Mouse (Mus musculus) ES-Bruce4 (cell line): Measurements from ENCODE around the gene Gm16253. TPM values are rescaled to one million over a fixed set of nuclear protein-coding genes. Genes with fewer than 3 reads are reported as not detected.

Experiments
- H3K27ac ChIP-seq: 2 replicates; pipeline ENCODE4 v1.5.1; 2012; ENCODE audit warnings: low read length, inconsistent platforms; ENCODE audit not compliant: insufficient read depth
- H3K27me3 ChIP-seq: 2 replicates; pipeline ENCODE4 v1.6.1; 2012; ENCODE audit warnings: mild to moderate bottlenecking, low read length, inconsistent platforms; ENCODE audit not compliant: control insufficient read depth, poor library complexity, insufficient read depth, severe bottlenecking
- H3K36me3 ChIP-seq: 2 replicates; pipeline ENCODE4 v1.6.1; 2012; ENCODE audit warnings: inconsistent platforms, mild to moderate bottlenecking, low read length, moderate library complexity; ENCODE audit not compliant: control insufficient read depth, poor library complexity, insufficient read depth, severe bottlenecking
- H3K4me1 ChIP-seq: one replicate; pipeline ENCODE4 v1.8.1; 2011; ENCODE audit warnings: low read length; ENCODE audit not compliant: control insufficient read depth, insufficient read depth
- H3K4me3 ChIP-seq: 2 replicates; pipeline ENCODE4 v1.5.1; 2011; ENCODE audit warnings: low read depth, mild to moderate bottlenecking, low read length
- H3K9ac ChIP-seq: 2 replicates; pipeline ENCODE4 v1.6.1; 2012; ENCODE audit warnings: low read depth, mild to moderate bottlenecking, inconsistent platforms; ENCODE audit not compliant: poor library complexity, severe bottlenecking
- H3K9me3 ChIP-seq: replicated peaks from 2 replicates; pipeline ENCODE4 v1.6.1; 2012; ENCODE audit warnings: mild to moderate bottlenecking, low read length, inconsistent platforms; ENCODE audit not compliant: control insufficient read depth, poor library complexity, insufficient read depth, severe bottlenecking
- CTCF ChIP-seq: IDR thresholded peaks from one replicate; pipeline ENCODE4 v1.8.1; 2011; ENCODE audit warnings: low read depth, low read length
- EP300 ChIP-seq: IDR thresholded peaks from 2 replicates; pipeline ENCODE4 v1.6.1; 2011; ENCODE audit warnings: low read depth, low read length; ENCODE audit not compliant: insufficient read depth
- POLR2A ChIP-seq: IDR thresholded peaks from one replicate; pipeline ENCODE4 v1.8.1; 2011; ENCODE audit warnings: low read length; ENCODE audit not compliant: insufficient read depth
- polyA plus RNA-seq: library from polyadenylated mRNA; stranded (reverse); fragments of >200 nt; gene quantifications from 2 replicates; pipeline ENCODE4 v1.2.4, GENCODE M21; 2011; ENCODE audit warnings: low read depth; ENCODE audit not compliant: missing spikeins, insufficient read depth, insufficient read length

Gm16253 gene
- polyA plus RNA-seq, result 1.1 and 1.7 TPM in 2 replicates

GRCm38 (mm10) chr3:96576690-96577541, at the start of gene Gm16253:
Gene Gm16253 (plus strand): TSS chr3:96576984.
- Histone ChIP-seq H3K4me3 (peak within 1 kb of the TSS; percentile 32), H3K36me3 (no peaks in the 10 kb centered on the region), H3K27me3 (no peaks in the 10 kb centered on the region), H3K4me1 (peaks cover 7% of the 10 kb centered on the region), H3K9me3 (no peaks in the 10 kb centered on the region), H3K27ac (peak within 1 kb of the TSS; percentile 98), H3K9ac (peak within 1 kb of the TSS; percentile 61)
- TF ChIP-seq CTCF (no peak), EP300 (peak; percentile 85), POLR2A (no peak)

GRCm38 (mm10) chr3:96528506-96528905, 48.3 kb upstream of the Gm16253 start:
- Histone ChIP-seq H3K9ac (no peak overlapping the region), H3K27ac (no peak overlapping the region), H3K4me3 (peak overlapping the region; percentile 13; the same call in 1 of the 2 replicates), H3K27me3 (no peaks in the 10 kb centered on the region), H3K36me3 (no peaks in the 10 kb centered on the region), H3K4me1 (peaks cover 5% of the 10 kb centered on the region), H3K9me3 (no peaks in the 10 kb centered on the region)
- TF ChIP-seq POLR2A (no peak), EP300 (no peak), CTCF (no peak)

GRCm38 (mm10) chr3:96532050-96532449, 44.7 kb upstream of the Gm16253 start:
- Histone ChIP-seq H3K27me3 (no peaks in the 10 kb centered on the region), H3K4me3 (no peak overlapping the region), H3K9me3 (no peaks in the 10 kb centered on the region), H3K4me1 (peaks cover 5% of the 10 kb centered on the region), H3K36me3 (no peaks in the 10 kb centered on the region), H3K27ac (no peak overlapping the region), H3K9ac (no peak overlapping the region)
- TF ChIP-seq CTCF, result no peak
- no peak for TF ChIP-seq POLR2A
- no peak for TF ChIP-seq EP300

GRCm38 (mm10) chr3:96534300-96534699, 42.5 kb upstream of the Gm16253 start:
- no peak for TF ChIP-seq POLR2A
- peak; percentile 27 for TF ChIP-seq CTCF
- TF ChIP-seq EP300, result no peak
- Histone ChIP-seq H3K9me3 (no peaks in the 10 kb centered on the region), H3K27me3 (no peaks in the 10 kb centered on the region), H3K4me3 (no peak overlapping the region), H3K36me3 (no peaks in the 10 kb centered on the region), H3K9ac (no peak overlapping the region), H3K27ac (no peak overlapping the region), H3K4me1 (no peaks in the 10 kb centered on the region)

- H3K9me3 ChIP-seq, result no peaks in the 10 kb centered on the region
- no peak overlapping the region for H3K4me3 ChIP-seq
- H3K4me1 ChIP-seq, result no peaks in the 10 kb centered on the region
- TF ChIP-seq CTCF, result no peak
- no peak for TF ChIP-seq EP300
- no peak for TF ChIP-seq POLR2A
- no peak overlapping the region for H3K9ac ChIP-seq
- H3K27me3 ChIP-seq, result no peaks in the 10 kb centered on the region
- H3K36me3 ChIP-seq, result no peaks in the 10 kb centered on the region
- no peak overlapping the region for H3K27ac ChIP-seq
Measured at GRCm38 (mm10) chr3:96539316-96539715, 37.5 kb upstream of the Gm16253 start.

- Histone ChIP-seq H3K27me3 (no peaks in the 10 kb centered on the region), H3K4me3 (no peak overlapping the region), H3K9ac (no peak overlapping the region), H3K27ac (no peak overlapping the region), H3K36me3 (no peaks in the 10 kb centered on the region), H3K4me1 (no peaks in the 10 kb centered on the region), H3K9me3 (no peaks in the 10 kb centered on the region)
- no peak for TF ChIP-seq EP300
- TF ChIP-seq POLR2A, result no peak
- no peak for TF ChIP-seq CTCF
Measured at GRCm38 (mm10) chr3:96540740-96541139, 36.0 kb upstream of the Gm16253 start.
